Mouse (Mus musculus): ENCODE results near the gene Mettl6. TPM values are rescaled to one million over a fixed set of nuclear protein-coding genes. Genes with fewer than 3 reads are reported as not detected.
"Not testable (repeated sequence)": the region's sequence is repeated elsewhere in the genome, so short reads cannot be mapped to it uniquely, and the experiment has no call there.

The Mettl6 gene
- total and polyA plus RNA-seq, 3 experiments: 4.2 to 9.9 (median 9.5) TPM

DNA sequence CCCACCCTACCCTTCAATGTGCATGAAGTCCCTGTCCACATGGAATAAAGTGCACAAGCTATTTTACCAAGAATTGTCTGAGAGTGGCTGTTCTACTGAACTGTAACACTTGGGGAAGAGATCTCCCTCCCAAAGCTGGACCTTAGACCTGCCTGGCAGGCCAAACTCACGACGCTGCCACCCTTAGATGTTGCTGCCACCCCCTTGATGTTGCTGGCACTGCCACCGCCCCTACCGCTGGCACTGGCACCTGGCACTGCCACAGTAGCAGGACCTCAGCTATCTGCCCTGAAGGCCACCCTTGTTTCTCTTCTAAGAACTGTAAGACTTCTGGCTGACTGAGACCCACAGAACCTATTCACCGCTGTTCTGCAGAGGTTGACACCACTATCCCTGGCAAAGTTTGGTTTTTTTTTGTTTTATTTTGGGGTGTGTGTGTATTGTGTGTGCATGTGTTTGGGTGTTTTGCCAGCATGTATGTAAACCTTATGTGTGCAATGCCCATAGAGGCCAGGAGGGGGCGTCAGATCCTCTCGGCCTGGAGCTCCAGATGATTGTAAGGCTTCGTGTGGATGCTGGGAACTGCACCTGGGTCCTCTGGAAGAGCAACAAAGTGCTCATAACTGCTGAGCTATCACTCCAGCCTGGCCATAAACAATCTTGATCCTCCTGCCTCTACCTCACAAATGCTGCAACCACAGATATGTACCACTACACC, 39.8 kb downstream of the Mettl6 start:
- 80% methylated on average over 8 of the region's 8 CpGs for WGBS
- Histone ChIP-seq H3K4me3 (no peak overlapping the region), H3K36me3 (ENCODE audit: control insufficient read depth, insufficient read depth, low read length) (no peaks in the 10 kb centered on the region), H3K79me2 (replicated peaks; ENCODE audit: control insufficient read depth, insufficient read depth, low read length) (no peaks in the 10 kb centered on the region), H3K9ac (ENCODE audit: low read depth, low read length) (no peak overlapping the region), H3K27ac (no peak overlapping the region), H3K27me3 (ENCODE audit: control insufficient read depth, insufficient read depth, low read length) (no peaks in the 10 kb centered on the region), H3K4me1 (ENCODE audit: control insufficient read depth, insufficient read depth, low read length) (no peaks in the 10 kb centered on the region; the same call in 1 of the 2 replicates)
- no peak for DNase-seq
- intact Hi-C loops (cut with DNase I): no loop called here
- no peak for TF ChIP-seq POLR2A (IDR thresholded peaks at IDR 0.05; ENCODE audit: insufficient read depth, low read depth, low read length)
- TF ChIP-seq EP300 (IDR thresholded peaks at IDR 0.05; ENCODE audit: insufficient read depth, low read depth, low read length): no peak
- TF ChIP-seq CTCF (IDR thresholded peaks at IDR 0.05): peak; percentile 58

DNA sequence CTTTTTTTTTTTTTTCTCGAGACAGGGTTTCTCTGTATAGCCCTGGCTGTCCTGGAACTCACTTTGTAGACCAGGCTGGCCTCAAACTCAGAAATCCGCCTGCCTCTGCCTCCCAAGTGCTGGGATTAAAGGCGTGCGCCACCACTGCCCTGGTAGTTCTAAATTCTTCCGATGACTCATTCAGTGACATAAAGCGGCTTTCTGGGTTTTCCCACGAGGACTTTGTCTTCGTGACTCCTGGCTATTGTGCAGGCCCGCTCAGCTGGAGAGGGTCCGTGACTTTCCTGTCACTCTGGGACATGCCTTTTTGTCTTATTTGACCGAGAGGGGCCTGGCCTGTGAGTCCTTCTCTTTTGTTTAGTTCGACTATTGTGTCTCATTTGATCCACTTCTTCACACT, 40.9 kb downstream of the Mettl6 start:
- H3K27me3 ChIP-seq (ENCODE audit: control insufficient read depth, insufficient read depth, low read length); H3K4me3 ChIP-seq; H3K4me1 ChIP-seq (ENCODE audit: control insufficient read depth, insufficient read depth, low read length); DNase-seq; H3K9ac ChIP-seq (ENCODE audit: low read depth, low read length); H3K79me2 ChIP-seq (replicated peaks; ENCODE audit: control insufficient read depth, insufficient read depth, low read length); intact Hi-C loops (cut with DNase I); H3K36me3 ChIP-seq (ENCODE audit: control insufficient read depth, insufficient read depth, low read length); H3K27ac ChIP-seq: not testable (repeated sequence)
- WGBS: 74% methylated on average over 12 of the region's 12 CpGs

- TF ChIP-seq EP300 (IDR thresholded peaks at IDR 0.05; ENCODE audit: insufficient read depth, low read depth, low read length) (no peak), CTCF (IDR thresholded peaks at IDR 0.05) (no peak), POLR2A (IDR thresholded peaks at IDR 0.05; ENCODE audit: insufficient read depth, low read depth, low read length) (no peak)
- Histone ChIP-seq H3K9ac (ENCODE audit: low read depth, low read length) (0 out of 2 replicates have a peak overlapping the region, but pooled peaks have one; percentile 22), H3K36me3 (ENCODE audit: control insufficient read depth, insufficient read depth, low read length) (no peaks in the 10 kb centered on the region), H3K4me3 (no peak overlapping the region), H3K4me1 (ENCODE audit: control insufficient read depth, insufficient read depth, low read length) (peaks cover 3% of the 10 kb centered on the region), H3K79me2 (replicated peaks; ENCODE audit: control insufficient read depth, insufficient read depth, low read length) (no peaks in the 10 kb centered on the region), H3K27me3 (ENCODE audit: control insufficient read depth, insufficient read depth, low read length) (no peaks in the 10 kb centered on the region), H3K27ac (peak overlapping the region; percentile 38)
- intact Hi-C loops (cut with DNase I): no loop called here
- DNase-seq: no peak
- WGBS: 55% methylated on average over 5 of the region's 5 CpGs
These were observed 45.8 kb downstream of the Mettl6 start for GRCm38 (mm10) chr14:31448994-31449393.

DNA sequence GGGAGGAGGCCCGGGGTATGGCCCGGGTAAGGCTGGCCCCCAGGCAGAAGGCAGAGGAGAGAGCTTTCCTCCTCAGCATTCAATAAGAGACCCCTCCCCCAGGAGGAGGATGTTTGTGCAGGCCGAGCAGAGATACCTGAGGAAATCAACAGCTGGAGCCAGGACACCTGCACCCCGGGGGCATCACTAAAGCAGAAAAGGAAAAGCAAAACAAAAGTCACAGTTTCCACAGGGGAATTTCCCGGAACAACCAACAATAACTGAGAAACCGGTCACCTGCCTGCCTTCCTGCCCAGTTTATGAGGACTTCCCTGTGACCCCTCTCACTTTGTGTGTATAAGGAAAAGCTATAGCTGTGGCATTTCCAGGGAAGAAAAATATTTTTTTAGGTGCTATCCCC, 51.2 kb downstream of the Mettl6 start:
- Histone ChIP-seq H3K27ac (peak overlapping the region; percentile 44), H3K79me2 (replicated peaks; ENCODE audit: control insufficient read depth, insufficient read depth, low read length) (no peaks in the 10 kb centered on the region), H3K4me3 (no peak overlapping the region), H3K27me3 (ENCODE audit: control insufficient read depth, insufficient read depth, low read length) (no peaks in the 10 kb centered on the region), H3K36me3 (ENCODE audit: control insufficient read depth, insufficient read depth, low read length) (no peaks in the 10 kb centered on the region), H3K4me1 (ENCODE audit: control insufficient read depth, insufficient read depth, low read length) (no peaks in the 10 kb centered on the region; the same call in 1 of the 2 replicates), H3K9ac (ENCODE audit: low read depth, low read length) (no peak overlapping the region)
- 46% methylated on average over 6 of the region's 6 CpGs for WGBS
- TF ChIP-seq CTCF (IDR thresholded peaks at IDR 0.05) (no peak), EP300 (IDR thresholded peaks at IDR 0.05; ENCODE audit: insufficient read depth, low read depth, low read length) (peak; percentile 27; the same call in 1 of the 2 replicates)
- no peak for DNase-seq
- intact Hi-C loops (cut with DNase I): no loop called here

DNA sequence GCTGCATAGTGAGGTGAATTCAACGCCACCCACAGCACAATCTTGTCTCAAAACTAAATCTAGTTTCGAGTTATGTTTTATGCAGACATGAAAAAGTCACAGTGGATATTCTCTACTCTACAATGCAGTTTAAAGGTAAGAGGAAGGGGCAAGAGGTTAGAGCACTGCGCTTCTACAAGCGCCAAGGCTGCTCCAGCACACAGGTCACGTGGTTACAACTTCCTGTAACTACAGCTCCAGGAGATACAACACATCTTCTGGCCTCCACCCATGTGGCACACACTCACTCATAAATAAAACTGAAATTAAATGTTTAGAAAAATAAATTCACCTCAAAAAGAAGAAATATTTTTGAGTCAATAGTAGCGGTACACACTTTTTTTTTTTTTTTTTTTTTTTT, 54.1 kb downstream of the Mettl6 start:
- no peaks in the 10 kb centered on the region for H3K36me3 ChIP-seq (ENCODE audit: control insufficient read depth, insufficient read depth, low read length)
- intact Hi-C loops (cut with DNase I): no loop called here
- H3K79me2 ChIP-seq (replicated peaks; ENCODE audit: control insufficient read depth, insufficient read depth, low read length): no peaks in the 10 kb centered on the region
- H3K27ac ChIP-seq: no peak overlapping the region
- 81% methylated on average over 6 of the region's 6 CpGs for WGBS
- no peaks in the 10 kb centered on the region for H3K27me3 ChIP-seq (ENCODE audit: control insufficient read depth, insufficient read depth, low read length)
- no peak for DNase-seq
- TF ChIP-seq POLR2A (IDR thresholded peaks at IDR 0.05; ENCODE audit: insufficient read depth, low read depth, low read length) (no peak), EP300 (IDR thresholded peaks at IDR 0.05; ENCODE audit: insufficient read depth, low read depth, low read length) (no peak), CTCF (IDR thresholded peaks at IDR 0.05) (no peak)
- H3K4me1 ChIP-seq (ENCODE audit: control insufficient read depth, insufficient read depth, low read length): peaks cover 5% of the 10 kb centered on the region
- no peak overlapping the region for H3K9ac ChIP-seq (ENCODE audit: low read depth, low read length)
- no peak overlapping the region for H3K4me3 ChIP-seq

DNA sequence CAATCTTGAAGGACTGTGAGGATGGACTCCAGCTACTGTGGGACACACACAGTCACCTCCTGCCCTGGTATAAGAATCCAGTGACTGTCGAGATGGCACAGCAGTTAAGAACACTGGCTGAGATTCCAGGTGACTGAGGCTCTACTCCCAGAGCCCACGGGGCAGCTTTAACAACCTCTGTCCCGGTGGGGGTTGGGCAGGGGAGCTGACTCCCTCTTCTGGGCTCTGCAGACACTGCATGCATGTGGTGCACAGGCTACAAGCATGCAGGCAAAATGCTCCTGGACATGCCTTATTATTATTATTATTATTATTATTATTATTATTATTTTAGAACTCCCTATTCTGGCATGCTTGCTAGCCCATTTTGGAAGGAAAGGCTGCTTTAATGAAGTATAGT, 54.6 kb downstream of the Mettl6 start:
- WGBS: 59% methylated on average over 3 of the region's 3 CpGs
- H3K4me1 ChIP-seq (ENCODE audit: control insufficient read depth, insufficient read depth, low read length): peaks cover 5% of the 10 kb centered on the region

More for the DNA sequence above, 54.6 kb downstream of the Mettl6 start:
- intact Hi-C loops (cut with DNase I): no loop called here
- Histone ChIP-seq H3K79me2 (replicated peaks; ENCODE audit: control insufficient read depth, insufficient read depth, low read length) (no peaks in the 10 kb centered on the region), H3K27ac (no peak overlapping the region), H3K27me3 (ENCODE audit: control insufficient read depth, insufficient read depth, low read length) (no peaks in the 10 kb centered on the region), H3K4me3 (no peak overlapping the region), H3K36me3 (ENCODE audit: control insufficient read depth, insufficient read depth, low read length) (no peaks in the 10 kb centered on the region), H3K9ac (ENCODE audit: low read depth, low read length) (no peak overlapping the region)
- TF ChIP-seq EP300 (IDR thresholded peaks at IDR 0.05; ENCODE audit: insufficient read depth, low read depth, low read length): no peak
- TF ChIP-seq CTCF (IDR thresholded peaks at IDR 0.05): peak; percentile 40
- no peak for DNase-seq

Data from heart, adult 2 months (tissue).